In the genomic region with DNA sequence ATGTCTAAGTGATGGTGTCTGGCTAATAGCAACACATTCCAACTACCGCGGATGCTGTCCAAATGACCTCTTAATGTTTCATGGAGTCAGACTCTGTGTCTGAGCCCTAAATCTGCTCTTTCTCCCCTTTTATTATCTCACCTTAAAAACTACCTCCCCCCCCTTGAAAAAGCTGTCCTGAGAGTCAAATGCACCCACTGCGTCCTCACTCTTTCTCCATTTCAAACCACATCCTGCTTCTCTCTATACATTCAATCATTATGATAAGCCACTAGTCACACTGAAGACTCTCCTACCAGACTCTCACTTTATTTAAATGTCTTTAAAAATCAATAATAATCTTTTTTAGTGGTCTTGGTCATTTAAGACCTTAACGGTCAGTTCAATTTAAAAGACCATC, we compare ENCODE assay signal across 28 mouse cellular contexts. TPM values are rescaled to one million over a fixed set of nuclear protein-coding genes. Genes with fewer than 3 reads are reported as not detected.
"Had no signal": no experiment of that assay in that cellular context is flagged by ENCODE, and none has a peak within 500 bp of the region (broad histone marks: within the 10 kb centered on the region; RNA-seq: fewer than 3 reads in every experiment).

No protein-coding gene starts in this region.

- H3K36me3 ChIP-seq: lung, embryonic 15.5 days; midbrain, embryonic 10.5 days; midbrain, embryonic 12.5 days; neural tube, embryonic 13.5 days; neural tube, embryonic 15.5 days; stomach, embryonic 15.5 days had no signal

- H3K4me1 ChIP-seq: lung, embryonic 15.5 days; midbrain, embryonic 10.5 days; midbrain, embryonic 12.5 days; neural tube, embryonic 13.5 days; neural tube, embryonic 15.5 days; stomach, embryonic 15.5 days had no signal

- H3K27ac ChIP-seq: lung, embryonic 15.5 days; macrophage; midbrain, embryonic 10.5 days; midbrain, embryonic 12.5 days; neural tube, embryonic 13.5 days; neural tube, embryonic 15.5 days; stomach, embryonic 15.5 days; stomach, postnatal 0 days had no signal

- H3K9ac ChIP-seq: liver, postnatal 0 days; lung, embryonic 15.5 days; midbrain, embryonic 12.5 days; neural tube, embryonic 13.5 days; neural tube, embryonic 15.5 days; stomach, embryonic 15.5 days had no signal

- DNase-seq: liver, postnatal 0 days; lung, adult 2 months; lung, postnatal 14 days; lung, postnatal 36 days; midbrain, embryonic 14.5 days; retina, postnatal 1 day; right cerebral cortex, adult 18-20 months; right cerebral cortex, postnatal 25 days; right cerebral cortex, postnatal 4 days; spleen, adult 18-20 months; thymus, adult 2 months; thymus, postnatal 25 days; thymus, postnatal 4 days had no signal

- H3K27me3 ChIP-seq: lung, embryonic 15.5 days; midbrain, embryonic 12.5 days; neural tube, embryonic 13.5 days; neural tube, embryonic 15.5 days; stomach, embryonic 15.5 days had no signal

- ATAC-seq: liver, postnatal 0 days; lung, postnatal 0 days; midbrain, embryonic 16.5 days had no signal

- H3K9me3 ChIP-seq: lung, embryonic 15.5 days; midbrain, embryonic 10.5 days; midbrain, embryonic 12.5 days; neural tube, embryonic 13.5 days; neural tube, embryonic 15.5 days; stomach, embryonic 15.5 days had no signal

- H3K4me2 ChIP-seq: lung, embryonic 15.5 days; midbrain, embryonic 12.5 days; neural tube, embryonic 13.5 days; neural tube, embryonic 15.5 days; stomach, embryonic 15.5 days had no signal

- H3K4me3 ChIP-seq: lung, embryonic 15.5 days; midbrain, embryonic 10.5 days; midbrain, embryonic 12.5 days; myocyte; neural tube, embryonic 13.5 days; neural tube, embryonic 15.5 days; stomach, embryonic 15.5 days had no signal

RNA-seq across cellular contexts. Expression of a gene that starts 51.8 kb away (rescaled TPM):
- total RNA-seq: megakaryocyte progenitor cell, adult 5-6 weeks; megakaryocyte-erythroid progenitor cell, adult 5-6 weeks had no signal
- polyA plus RNA-seq: lung, adult 2 months; lung, embryonic 15.5 days; lung, postnatal 0 days; macrophage; midbrain, embryonic 10.5 days; midbrain, embryonic 12.5 days; midbrain, embryonic 14.5 days; midbrain, embryonic 16.5 days; myocyte; neural tube, embryonic 11.5 days; neural tube, embryonic 13.5 days; neural tube, embryonic 15.5 days; urinary bladder, adult 2 months had no signal
